Mouse (Mus musculus): ENCODE measurements at regions not wholly inside any gene's neighbourhood (a gene's known extent, or its start where the extent isn't known, plus 50 kb on each side); places are given as distances from the start of the nearest gene placed in this dataset.

GRCm38 (mm10) chr15:62477779-62478178 lies 1367.2 kb downstream of the Gsdmc2 start:
- no peaks in the 10 kb centered on the region for H3K79me2 ChIP-seq (ENCODE audit: control insufficient read depth, insufficient read depth)
- no peaks in the 10 kb centered on the region for H3K36me3 ChIP-seq (ENCODE audit: control insufficient read depth, insufficient read depth)
- TF ChIP-seq MYOG (IDR thresholded peaks at IDR 0.05; ENCODE audit: control insufficient read depth in 1 of 3, insufficient read depth in 1 of 3, insufficient read length in 2 of 3, low read depth in 2 of 3): no peak
- no peak for TF ChIP-seq TCF3 (IDR thresholded peaks at IDR 0.05; ENCODE audit: insufficient read length, low read depth)
- H3K4me3 ChIP-seq: no peak overlapping the region
- H3K4me2 ChIP-seq (ENCODE audit: low read depth): no peak overlapping the region
- no peaks in the 10 kb centered on the region for H3K27me3 ChIP-seq (ENCODE audit: control insufficient read depth, insufficient read depth, insufficient read length)
- no peak overlapping the region for H3ac ChIP-seq (ENCODE audit: control insufficient read depth, insufficient read length)

DNA sequence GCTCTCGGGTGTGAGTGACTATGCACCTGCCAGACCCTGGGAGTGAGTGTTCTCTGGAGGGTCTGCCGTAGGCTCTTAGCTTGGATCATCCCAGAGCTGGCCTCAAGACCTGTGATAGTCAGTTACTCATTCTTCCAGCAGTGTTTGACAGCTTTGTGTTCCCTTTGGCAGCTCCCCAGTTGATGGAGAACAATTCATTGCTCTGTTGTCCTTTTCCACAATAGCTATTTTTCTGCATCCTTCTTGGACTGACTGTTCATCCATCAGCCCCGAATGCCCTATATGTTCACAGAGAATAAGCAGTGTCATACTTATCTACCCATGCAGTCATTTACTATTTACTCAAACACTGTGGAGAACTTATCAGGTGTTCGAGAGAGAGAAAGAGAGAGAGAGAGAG lies 1368.5 kb downstream of the Gsdmc2 start:
- Histone ChIP-seq H3K36me3 (ENCODE audit: control insufficient read depth, insufficient read depth) (no peaks in the 10 kb centered on the region), H3K79me2 (ENCODE audit: control insufficient read depth, insufficient read depth) (no peaks in the 10 kb centered on the region), H3ac (ENCODE audit: control insufficient read depth, insufficient read length) (no peak overlapping the region), H3K4me2 (ENCODE audit: low read depth) (no peak overlapping the region), H3K4me3 (no peak overlapping the region), H3K27me3 (ENCODE audit: control insufficient read depth, insufficient read depth, insufficient read length) (no peaks in the 10 kb centered on the region)
- TF ChIP-seq USF1 (IDR thresholded peaks at IDR 0.05; ENCODE audit: low read depth) (no peak), REST (IDR thresholded peaks at IDR 0.05; ENCODE audit: insufficient read depth, insufficient read length) (no peak), SRF (IDR thresholded peaks at IDR 0.05; ENCODE audit: control insufficient read depth, insufficient read length, low read depth) (no peak), POLR2A (IDR thresholded peaks at IDR 0.05; ENCODE audit: insufficient read length, low read depth) (no peak), CEBPB (IDR thresholded peaks at IDR 0.05; ENCODE audit: insufficient read depth, poor library complexity, severe bottlenecking) (no peak), MYOD1 (IDR thresholded peaks at IDR 0.05; ENCODE audit: control insufficient read depth in 1 of 3, insufficient read length in 2 of 3, low read depth in 2 of 3) (no peak), MAX (IDR thresholded peaks at IDR 0.05; ENCODE audit: low read depth) (no peak), E2F4 (IDR thresholded peaks at IDR 0.05; ENCODE audit: insufficient read depth) (no peak), POLR2AphosphoS2 (IDR thresholded peaks at IDR 0.05; ENCODE audit: insufficient read length, low read depth) (no peak)

DNA sequence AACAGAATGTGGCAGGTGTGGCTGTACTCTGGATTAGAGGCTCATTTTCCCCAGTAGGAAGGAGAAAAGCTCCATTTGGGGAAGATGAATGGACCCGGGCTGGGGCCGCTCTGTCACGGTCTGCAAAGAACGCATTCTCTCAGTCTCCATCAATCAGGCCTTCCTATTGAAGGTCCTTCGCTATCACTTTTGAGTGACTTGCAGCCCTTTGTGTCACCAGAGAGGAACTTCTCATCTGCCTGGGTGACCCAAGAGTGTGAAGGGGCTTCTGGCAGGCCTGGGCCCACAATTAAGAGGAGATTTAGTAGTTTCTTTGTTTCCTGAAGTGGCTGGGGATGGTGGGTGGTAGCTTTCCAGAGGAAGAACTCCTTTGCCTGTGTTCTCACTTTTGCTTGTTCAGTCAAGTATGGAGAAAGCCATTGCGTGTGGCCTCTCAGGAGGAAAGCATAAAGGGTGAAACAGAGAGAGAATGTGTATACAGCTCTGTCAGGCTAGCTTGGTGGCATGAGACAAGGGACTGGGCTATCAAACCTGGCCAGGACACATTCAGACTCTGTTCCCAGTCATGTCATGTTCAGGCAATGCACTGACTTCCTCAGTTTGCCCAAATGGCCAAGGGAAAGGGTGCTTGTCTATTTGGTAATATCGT lies 1374.2 kb downstream of the Gsdmc2 start:
- TF ChIP-seq MYOD1 (IDR thresholded peaks at IDR 0.05; ENCODE audit: control insufficient read depth in 1 of 3, insufficient read length in 2 of 3, low read depth in 2 of 3) (no peak), POLR2AphosphoS2 (IDR thresholded peaks at IDR 0.05; ENCODE audit: insufficient read length, low read depth) (no peak), POLR2A (IDR thresholded peaks at IDR 0.05; ENCODE audit: insufficient read length, low read depth) (no peak), MAX (IDR thresholded peaks at IDR 0.05; ENCODE audit: low read depth) (no peak), USF1 (IDR thresholded peaks at IDR 0.05; ENCODE audit: low read depth) (no peak), TCF12 (IDR thresholded peaks at IDR 0.05; ENCODE audit: insufficient read depth, poor library complexity, severe bottlenecking) (no peak), MYOG (IDR thresholded peaks at IDR 0.05; ENCODE audit: control insufficient read depth in 1 of 3, insufficient read depth in 1 of 3, insufficient read length in 2 of 3, low read depth in 2 of 3) (no peak), TCF3 (IDR thresholded peaks at IDR 0.05; ENCODE audit: insufficient read length, low read depth) (no peak), CEBPB (IDR thresholded peaks at IDR 0.05; ENCODE audit: insufficient read depth, poor library complexity, severe bottlenecking) (no peak), SRF (IDR thresholded peaks at IDR 0.05; ENCODE audit: control insufficient read depth, insufficient read length, low read depth) (no peak), REST (IDR thresholded peaks at IDR 0.05; ENCODE audit: insufficient read depth, insufficient read length) (no peak), E2F4 (IDR thresholded peaks at IDR 0.05; ENCODE audit: insufficient read depth) (no peak)
- Histone ChIP-seq H3K27me3 (ENCODE audit: control insufficient read depth, insufficient read depth, insufficient read length) (no peaks in the 10 kb centered on the region), H3K4me3 (no peak overlapping the region), H3K36me3 (ENCODE audit: control insufficient read depth, insufficient read depth) (no peaks in the 10 kb centered on the region), H3ac (ENCODE audit: control insufficient read depth, insufficient read length) (no peak overlapping the region), H3K4me2 (ENCODE audit: low read depth) (no peak overlapping the region), H3K79me2 (ENCODE audit: control insufficient read depth, insufficient read depth) (no peaks in the 10 kb centered on the region)

DNA sequence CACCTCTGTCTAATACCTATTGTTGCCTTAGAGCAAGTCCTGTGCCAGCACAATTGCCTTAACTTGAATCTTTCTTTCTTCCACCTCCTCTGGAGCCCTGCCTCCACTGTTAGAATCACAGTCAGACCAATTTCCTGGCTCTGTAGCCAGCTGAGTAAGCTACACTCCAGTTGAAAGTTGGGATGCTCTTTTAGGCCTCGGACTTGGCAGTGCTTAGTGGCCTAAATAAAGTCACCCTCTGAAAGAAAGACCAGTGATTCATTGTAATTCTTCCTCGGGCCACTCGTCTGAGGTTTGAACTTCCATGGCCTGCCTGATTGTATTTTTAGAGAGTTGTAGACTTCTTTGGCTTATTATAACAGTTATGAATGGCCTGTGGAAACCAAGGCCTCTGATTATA lies 1376.9 kb downstream of the Gsdmc2 start:
- H3ac ChIP-seq (ENCODE audit: control insufficient read depth, insufficient read length): no peak overlapping the region
- no peak overlapping the region for H3K4me2 ChIP-seq (ENCODE audit: low read depth)
- H3K4me3 ChIP-seq: no peak overlapping the region
- TF ChIP-seq POLR2A (IDR thresholded peaks at IDR 0.05; ENCODE audit: insufficient read length, low read depth) (no peak), MYOD1 (IDR thresholded peaks at IDR 0.05; ENCODE audit: control insufficient read depth in 1 of 3, insufficient read length in 2 of 3, low read depth in 2 of 3) (no peak), POLR2AphosphoS2 (IDR thresholded peaks at IDR 0.05; ENCODE audit: insufficient read length, low read depth) (no peak), MAX (IDR thresholded peaks at IDR 0.05; ENCODE audit: low read depth) (no peak), TCF3 (IDR thresholded peaks at IDR 0.05; ENCODE audit: insufficient read length, low read depth) (no peak), REST (IDR thresholded peaks at IDR 0.05; ENCODE audit: insufficient read depth, insufficient read length) (no peak), MYOG (IDR thresholded peaks at IDR 0.05; ENCODE audit: control insufficient read depth in 1 of 3, insufficient read depth in 1 of 3, insufficient read length in 2 of 3, low read depth in 2 of 3) (no peak), USF1 (IDR thresholded peaks at IDR 0.05; ENCODE audit: low read depth) (no peak), CEBPB (IDR thresholded peaks at IDR 0.05; ENCODE audit: insufficient read depth, poor library complexity, severe bottlenecking) (no peak), SRF (IDR thresholded peaks at IDR 0.05; ENCODE audit: control insufficient read depth, insufficient read length, low read depth) (no peak), TCF12 (IDR thresholded peaks at IDR 0.05; ENCODE audit: insufficient read depth, poor library complexity, severe bottlenecking) (no peak), E2F4 (IDR thresholded peaks at IDR 0.05; ENCODE audit: insufficient read depth) (no peak)
- no peaks in the 10 kb centered on the region for H3K27me3 ChIP-seq (ENCODE audit: control insufficient read depth, insufficient read depth, insufficient read length)
- H3K36me3 ChIP-seq (ENCODE audit: control insufficient read depth, insufficient read depth): no peaks in the 10 kb centered on the region
- no peaks in the 10 kb centered on the region for H3K79me2 ChIP-seq (ENCODE audit: control insufficient read depth, insufficient read depth)

DNA sequence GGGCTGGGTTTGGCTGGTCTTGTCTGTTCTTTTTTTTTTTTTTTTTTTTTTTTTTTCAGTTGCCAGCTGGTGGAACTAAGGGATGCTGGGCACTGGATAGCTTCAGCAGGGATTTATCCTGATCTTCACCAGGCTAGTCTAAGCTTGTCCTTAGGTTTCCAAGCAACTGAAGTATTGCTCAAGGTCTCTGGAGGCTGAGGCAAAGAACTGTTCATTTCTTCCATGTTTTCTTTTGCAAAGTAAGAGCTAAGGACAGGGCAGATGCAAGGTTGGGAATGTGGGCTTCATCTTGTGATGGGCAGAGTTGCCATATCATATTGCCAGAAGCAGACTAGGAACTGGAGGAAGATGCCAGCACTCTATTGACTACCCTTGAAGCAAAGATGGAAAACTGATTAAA lies 1378.1 kb downstream of the Gsdmc2 start:
- no peak overlapping the region for H3K4me2 ChIP-seq (ENCODE audit: low read depth)
- H3K36me3 ChIP-seq (ENCODE audit: control insufficient read depth, insufficient read depth): no peaks in the 10 kb centered on the region
- no peak overlapping the region for H3ac ChIP-seq (ENCODE audit: control insufficient read depth, insufficient read length)
- no peak overlapping the region for H3K4me3 ChIP-seq
- H3K79me2 ChIP-seq (ENCODE audit: control insufficient read depth, insufficient read depth): no peaks in the 10 kb centered on the region
- H3K27me3 ChIP-seq (ENCODE audit: control insufficient read depth, insufficient read depth, insufficient read length): no peaks in the 10 kb centered on the region
- TF ChIP-seq TCF3 (IDR thresholded peaks at IDR 0.05; ENCODE audit: insufficient read length, low read depth) (no peak), MYOG (IDR thresholded peaks at IDR 0.05; ENCODE audit: control insufficient read depth in 1 of 3, insufficient read depth in 1 of 3, insufficient read length in 2 of 3, low read depth in 2 of 3) (no peak), USF1 (IDR thresholded peaks at IDR 0.05; ENCODE audit: low read depth) (no peak), POLR2A (IDR thresholded peaks at IDR 0.05; ENCODE audit: insufficient read length, low read depth) (no peak), MYOD1 (IDR thresholded peaks at IDR 0.05; ENCODE audit: control insufficient read depth in 1 of 3, insufficient read length in 2 of 3, low read depth in 2 of 3) (no peak), REST (IDR thresholded peaks at IDR 0.05; ENCODE audit: insufficient read depth, insufficient read length) (no peak), SRF (IDR thresholded peaks at IDR 0.05; ENCODE audit: control insufficient read depth, insufficient read length, low read depth) (no peak), CEBPB (IDR thresholded peaks at IDR 0.05; ENCODE audit: insufficient read depth, poor library complexity, severe bottlenecking) (no peak)
